ENCODE assay signal across 9 mouse cellular contexts in the genomic region with DNA sequence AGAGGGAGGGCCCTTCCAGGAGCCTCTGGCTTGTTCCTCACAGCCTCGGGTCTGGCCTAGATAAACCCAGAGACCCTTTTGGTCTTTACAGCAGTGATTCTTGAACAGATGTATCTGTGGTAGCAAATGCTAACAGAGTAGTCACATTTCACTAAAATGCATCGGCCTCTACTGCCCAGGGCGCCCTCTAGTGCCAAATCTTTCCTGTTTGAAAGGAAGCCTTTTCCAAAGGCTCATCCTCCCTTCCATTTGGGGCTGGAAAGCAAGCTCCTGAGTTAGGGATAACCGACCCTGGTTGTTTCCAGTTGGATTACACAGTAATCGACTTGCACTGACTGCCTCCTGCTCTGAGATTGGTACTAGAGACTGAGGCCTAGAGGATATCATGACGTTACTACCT. TPM values are rescaled to one million over a fixed set of nuclear protein-coding genes. Genes with fewer than 3 reads are reported as not detected.
DNase-seq lines count a peak whose midpoint lies in the region; ATAC-seq and TF ChIP-seq lines count a peak whose summit lies in the region.
"Had no signal": no experiment of that assay in that cellular context is flagged by ENCODE, and none has a peak within 500 bp of the region (broad histone marks: within the 10 kb centered on the region; RNA-seq: fewer than 3 reads in every experiment).

No protein-coding gene starts in this region.

- ATAC-seq in forebrain, embryonic 14.5 days: no peak
- no peak for ATAC-seq in forebrain, embryonic 15.5 days (replicated peaks)

- DNase-seq in forebrain, embryonic 14.5 days (ENCODE audit: low spot score): peak; percentile 83
- DNase-seq in ovary, postnatal 36 days (ENCODE audit: low spot score): peak; percentile 21
- no peak for DNase-seq in ovary, adult 18-20 months (ENCODE audit: low spot score)
- peak; percentile 72 for DNase-seq in layer of hippocampus, adult 9-11 months
- peak; percentile 45 for DNase-seq in mesoderm, embryonic 11.5 days (ENCODE audit: low read depth, low spot score)
- DNase-seq in spleen, adult 12 weeks (ENCODE audit: low spot score): no peak

- no peak overlapping the region for H3K4me2 ChIP-seq in forebrain, embryonic 14.5 days (ENCODE audit: low read length)
- no peak overlapping the region for H3K4me2 ChIP-seq in forebrain, embryonic 15.5 days (replicated peaks)

- WGBS in forebrain, embryonic 14.5 days: 3% methylated on average over 6 of the region's 6 CpGs
- 1% methylated on average over 6 of the region's 6 CpGs for WGBS in forebrain, embryonic 15.5 days

- H3K27ac ChIP-seq in forebrain, embryonic 14.5 days (ENCODE audit: low read depth, low read length): no peak overlapping the region
- H3K27ac ChIP-seq in forebrain, embryonic 15.5 days (replicated peaks): no peak overlapping the region
- no peak overlapping the region for H3K27ac ChIP-seq in cortical plate, adult 2 months (ENCODE audit: insufficient read depth, low read length)
- H3K27ac ChIP-seq: heart, embryonic 13.5 days had no signal

- no peaks in the 10 kb centered on the region for H3K36me3 ChIP-seq in forebrain, embryonic 14.5 days (ENCODE audit: control insufficient read depth, insufficient read depth, low read length)
- no peaks in the 10 kb centered on the region for H3K36me3 ChIP-seq in forebrain, embryonic 15.5 days
- H3K36me3 ChIP-seq: heart, embryonic 13.5 days had no signal

- peaks cover 66% of the 10 kb centered on the region for H3K27me3 ChIP-seq in forebrain, embryonic 14.5 days (replicated peaks; ENCODE audit: control insufficient read depth, insufficient read depth, low read length)
- H3K27me3 ChIP-seq in forebrain, embryonic 15.5 days: peaks cover 66% of the 10 kb centered on the region

- no peak for TF ChIP-seq POLR2A in cortical plate, adult 2 months (IDR thresholded peaks at IDR 0.05; ENCODE audit: extremely low read depth, insufficient read depth, low read length)

- H3K4me1 ChIP-seq in forebrain, embryonic 14.5 days (ENCODE audit: control insufficient read depth, insufficient read depth, low read length): peaks cover 9% of the 10 kb centered on the region; the same call in 1 of the 2 replicates
- H3K4me1 ChIP-seq in forebrain, embryonic 15.5 days: peaks cover 31% of the 10 kb centered on the region
- no peaks in the 10 kb centered on the region for H3K4me1 ChIP-seq in cortical plate, adult 2 months (ENCODE audit: control insufficient read depth, insufficient read depth, low read length)

- TF ChIP-seq CTCF in cortical plate, adult 2 months (IDR thresholded peaks at IDR 0.05; ENCODE audit: extremely low read depth, insufficient read depth, low read length): peak; percentile 68

- H3K4me3 ChIP-seq in forebrain, embryonic 14.5 days (ENCODE audit: low read depth, low read length): no peak overlapping the region
- H3K4me3 ChIP-seq in forebrain, embryonic 15.5 days: no peak overlapping the region
- no peak overlapping the region for H3K4me3 ChIP-seq in cortical plate, adult 2 months (ENCODE audit: insufficient read depth, low read length)

- H3K9ac ChIP-seq in forebrain, embryonic 14.5 days (ENCODE audit: low read length): no peak overlapping the region
- no peak overlapping the region for H3K9ac ChIP-seq in forebrain, embryonic 15.5 days (replicated peaks)
- H3K9ac ChIP-seq: heart, embryonic 13.5 days had no signal

- no peaks in the 10 kb centered on the region for H3K9me3 ChIP-seq in forebrain, embryonic 14.5 days (replicated peaks; ENCODE audit: control insufficient read depth, low read length)
- no peaks in the 10 kb centered on the region for H3K9me3 ChIP-seq in forebrain, embryonic 15.5 days
- H3K9me3 ChIP-seq: heart, embryonic 13.5 days had no signal

RNA-seq across cellular contexts. Expression of a gene that starts 2.9 kb away (rescaled TPM):
- not detected in 2 replicates for polyA plus RNA-seq in forebrain, embryonic 14.5 days (2014; fragmentation: Nextera tagmentation; extraction: Ambion mirVana)
- not detected in 2 replicates for polyA plus RNA-seq in forebrain, embryonic 15.5 days (2015; fragmentation: Nextera tagmentation; extraction: Ambion mirVana)
- 30.9 and 47.9 TPM in 2 replicates for polyA plus RNA-seq in cortical plate, adult 2 months (2012; rRNA removed)
- polyA plus RNA-seq: heart, embryonic 13.5 days had no signal

RNA-seq across cellular contexts. Expression of a gene that starts 7.7 kb away (rescaled TPM):
- polyA plus RNA-seq in forebrain, embryonic 14.5 days (2014; fragmentation: Nextera tagmentation; extraction: Ambion mirVana): 4.7 and 5.4 TPM in 2 replicates
- 7.2 and 7.4 TPM in 2 replicates for polyA plus RNA-seq in forebrain, embryonic 15.5 days (2015; fragmentation: Nextera tagmentation; extraction: Ambion mirVana)
- 57.6 and 61.5 TPM in 2 replicates for polyA plus RNA-seq in cortical plate, adult 2 months (2012; rRNA removed)

RNA-seq across cellular contexts. Expression of a gene that starts 58.7 kb away (rescaled TPM):
- 22.4 and 25.2 TPM in 2 replicates for polyA plus RNA-seq in forebrain, embryonic 14.5 days (2014; fragmentation: Nextera tagmentation; extraction: Ambion mirVana)
- polyA plus RNA-seq in forebrain, embryonic 15.5 days (2015; fragmentation: Nextera tagmentation; extraction: Ambion mirVana): 28.7 and 29.7 TPM in 2 replicates
- polyA plus RNA-seq in cortical plate, adult 2 months (2012; rRNA removed): 44.0 and 47.4 TPM in 2 replicates

RNA-seq across cellular contexts. Expression of a gene that starts 59.2 kb away (rescaled TPM):
- polyA plus RNA-seq in forebrain, embryonic 14.5 days (2014; fragmentation: Nextera tagmentation; extraction: Ambion mirVana): 727 and 759 TPM in 2 replicates
- polyA plus RNA-seq in forebrain, embryonic 15.5 days (2015; fragmentation: Nextera tagmentation; extraction: Ambion mirVana): 644 and 647 TPM in 2 replicates
- polyA plus RNA-seq in cortical plate, adult 2 months (2012; rRNA removed): 181 and 187 TPM in 2 replicates

Comparison
In these comparisons a context has a peak if more than half of its experiments do, and no peak if none do; other contexts are left out.
1. DNase-seq: peak in forebrain, embryonic 14.5 days (single experiment), ovary, postnatal 36 days (single experiment), layer of hippocampus, adult 9-11 months (single experiment) and mesoderm, embryonic 11.5 days (single experiment); none in ovary, adult 18-20 months (single experiment) and spleen, adult 12 weeks (single experiment).
2. RNA of a gene that starts 2.9 kb away (polyA plus RNA-seq): 30.9 to 47.9 TPM in cortical plate, adult 2 months; not detected in forebrain, embryonic 15.5 days and not detected in forebrain, embryonic 14.5 days; every median in the first group is over 10 times any median in the second.